Mouse (Mus musculus) gastrocnemius, postnatal 4 days (tissue): ENCODE data around the gene Kif2c. TPM values are rescaled to one million over a fixed set of nuclear protein-coding genes. Genes with fewer than 3 reads are reported as not detected.
"Not testable (repeated sequence)": the region's sequence is repeated elsewhere in the genome, so short reads cannot be mapped to it uniquely, and the experiment has no call there.

ENCODE experiments used
- DNase-seq, 2 experiments: peaks; one replicate each; pipeline ENCODE4 v3.0.0; 2021 to 2022; ENCODE audit warnings: low spot score in 2 of 2, mixed read lengths in 2 of 2
- total RNA-seq, 2 experiments: library from RNA; stranded (reverse); gene quantifications; 2 replicates each; pipeline ENCODE4 v1.2.3; 2021

Gene Kif2c
- total RNA-seq, 2 experiments from 2014 or later: 9.6 to 10.9 TPM

DNA sequence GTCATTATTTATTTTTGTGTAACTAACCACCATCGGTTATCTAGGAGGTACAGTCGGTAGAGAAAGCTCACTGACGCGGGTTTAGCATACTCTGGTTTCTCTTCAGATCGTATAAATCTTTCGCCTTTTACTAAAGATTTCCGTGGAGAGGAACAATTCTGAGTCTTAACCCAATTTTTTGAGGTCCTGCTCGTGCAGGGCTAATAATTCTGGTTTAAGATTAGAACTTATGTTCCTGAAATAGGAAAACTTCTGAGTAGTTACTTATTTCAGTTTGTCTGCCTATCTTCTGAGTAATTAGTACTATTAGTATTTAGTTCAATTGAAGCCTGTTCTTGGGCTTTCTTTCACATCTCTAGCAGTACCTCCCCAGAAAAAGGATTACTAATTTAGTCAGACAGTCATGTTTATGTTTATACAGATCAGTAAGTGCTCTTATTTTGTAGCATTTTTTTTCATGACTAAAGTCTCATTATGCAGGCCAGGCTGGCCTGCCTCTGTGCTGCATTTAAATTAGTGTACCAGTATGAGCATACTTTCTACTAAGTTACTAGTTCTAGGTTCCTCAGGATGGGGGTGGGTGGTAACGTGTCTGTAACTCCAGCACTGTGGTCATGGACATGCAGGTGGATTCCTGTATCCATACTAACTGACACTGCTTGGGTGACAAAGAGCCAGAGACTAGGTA lies 7.6 kb upstream of the Kif2c start:
- peak in 1 of 2 experiments; percentile 24 for DNase-seq

- DNase-seq: peak; percentile 51 to 87
These were observed 7.0 kb upstream of the Kif2c start for GRCm38 (mm10) chr4:117189382-117189855.

DNA sequence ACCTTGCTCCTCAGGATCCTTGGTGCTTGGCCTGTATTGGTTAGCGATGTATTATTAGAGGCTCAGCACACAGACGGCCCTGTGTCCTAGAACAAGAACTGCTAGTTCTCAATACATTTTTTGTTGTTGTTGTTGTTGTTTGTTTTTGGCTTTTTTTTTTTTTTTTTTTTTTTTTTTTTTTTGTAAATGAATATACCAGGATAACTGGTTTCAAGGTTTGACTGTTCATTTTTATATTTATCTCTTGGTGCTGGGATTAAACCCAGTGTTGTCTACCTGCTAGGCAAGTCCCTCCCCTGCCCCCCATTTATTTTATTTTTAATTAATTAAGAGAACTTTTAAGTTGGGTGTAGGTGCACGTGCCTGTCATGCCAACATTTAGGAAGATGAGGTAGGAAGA lies 6.5 kb upstream of the Kif2c start:
- DNase-seq: no peak

- not testable (repeated sequence) for DNase-seq
These were observed 289 bp upstream of the Kif2c start for GRCm38 (mm10) chr4:117182759-117183096.

DNA sequence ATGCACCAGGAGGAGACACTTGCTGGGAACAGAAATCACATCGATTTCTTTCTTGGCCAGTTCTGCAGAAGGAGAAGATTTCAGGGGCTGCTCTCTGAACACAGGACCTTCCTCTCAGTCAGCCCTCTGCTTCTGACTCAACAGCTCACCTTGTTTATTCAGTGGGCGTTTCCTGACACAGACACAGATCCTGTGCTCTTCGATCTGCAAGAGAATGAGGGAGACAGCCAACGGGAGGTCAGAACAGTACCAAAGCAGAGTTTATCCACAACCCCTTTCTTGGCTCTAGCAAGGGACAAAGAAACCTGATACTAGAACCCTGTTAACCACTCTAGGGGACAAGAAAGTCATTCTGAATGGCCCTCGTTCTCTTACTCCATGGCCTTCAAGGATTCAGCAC lies 12.5 kb downstream of the Kif2c start:
- DNase-seq: no peak

DNA sequence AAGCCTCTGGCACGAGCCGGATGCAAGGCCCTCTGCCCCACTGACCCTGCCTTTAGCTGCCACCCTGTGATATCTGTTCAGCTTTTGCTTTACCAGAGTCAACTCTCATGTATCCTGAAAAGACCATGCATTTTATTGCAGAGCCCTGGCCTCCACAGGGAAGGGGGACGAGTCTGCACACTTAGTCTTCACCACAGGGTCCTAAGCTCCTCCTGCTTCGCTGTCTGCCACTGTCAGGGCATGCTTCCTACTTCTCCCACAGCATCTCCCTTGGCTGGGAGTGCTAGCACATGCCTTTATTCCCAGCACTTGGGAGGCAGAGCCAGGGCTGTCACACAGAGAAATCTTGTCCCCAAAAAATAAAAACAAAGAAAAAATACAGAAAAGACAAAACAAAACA lies 21.3 kb downstream of the Kif2c start:
- no peak for DNase-seq

- no peak for DNase-seq
These were observed 22.8 kb downstream of the Kif2c start for GRCm38 (mm10) chr4:117159666-117160065.

GRCm38 (mm10) chr4:117156372-117156771 lies 26.1 kb downstream of the Kif2c start:
- no peak for DNase-seq

DNA sequence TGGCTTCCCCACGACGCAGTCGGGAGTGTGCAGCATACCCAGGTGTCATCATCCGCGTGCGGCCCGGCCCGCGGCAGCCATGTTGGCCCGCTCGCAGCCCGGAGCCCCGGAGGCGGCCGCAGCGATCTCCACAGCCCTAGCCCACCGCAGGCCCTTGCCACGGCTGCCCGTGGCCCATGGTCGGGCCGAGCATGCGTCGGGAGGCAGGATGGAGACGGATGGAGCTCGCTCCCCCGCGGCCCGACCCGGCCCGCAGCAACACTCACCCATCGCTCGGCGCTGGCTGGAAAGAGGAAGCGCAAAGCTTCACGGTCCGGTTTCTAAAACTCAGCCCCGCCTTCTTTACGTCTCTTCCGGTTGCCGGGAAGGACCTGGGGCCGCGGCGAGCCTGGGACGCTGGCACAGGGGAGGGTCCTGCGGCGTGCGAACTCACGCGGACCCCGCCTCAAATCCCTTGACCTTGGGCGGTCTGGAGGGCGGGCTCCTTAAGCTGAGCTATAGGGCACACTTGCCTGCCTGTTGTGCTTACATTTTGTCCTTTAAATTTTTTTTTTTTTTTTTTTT lies 26.6 kb downstream of the Kif2c start, which contains the start of gene Rps8:
Rps8 (minus strand) TSS at position 452 of the 564 bp plus-strand sequence.
- DNase-seq: peak; percentile 68 to 82

DNA sequence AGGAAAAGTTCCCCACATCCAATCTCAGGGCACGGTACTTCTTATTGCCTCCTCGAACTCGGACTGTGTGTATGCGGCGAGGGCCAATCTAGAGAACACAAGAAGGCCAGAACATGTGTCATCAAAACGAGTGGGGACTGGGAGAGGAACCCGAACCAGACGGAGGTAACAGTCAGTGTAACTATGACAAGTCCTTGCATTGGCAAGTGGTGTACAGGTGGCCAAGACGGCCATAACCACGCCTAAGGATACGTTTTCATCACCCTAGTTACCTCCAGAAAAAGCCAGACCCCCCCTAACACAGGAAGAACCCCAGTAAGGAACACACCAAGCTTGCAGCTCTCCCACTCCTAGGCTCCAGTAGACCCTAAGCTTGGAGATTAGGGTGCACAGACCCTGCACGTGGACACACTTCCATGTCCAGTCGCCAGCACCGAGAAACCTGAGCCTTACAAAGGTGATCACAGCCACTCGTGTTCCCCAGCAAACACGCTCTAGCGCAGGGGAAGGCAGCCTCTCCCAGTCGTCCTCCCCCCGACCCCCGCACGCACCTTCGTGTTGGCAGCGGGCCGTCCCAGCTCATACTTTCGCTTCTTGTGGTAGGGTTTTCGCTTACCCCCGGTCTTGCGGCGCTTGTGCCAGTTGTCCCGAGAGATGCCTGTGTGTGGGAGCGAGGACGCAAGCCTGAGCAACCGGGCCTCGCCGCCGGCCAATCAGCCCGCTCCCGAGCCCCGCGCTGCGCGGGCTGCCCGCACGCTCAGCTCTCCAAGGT lies 27.2 kb downstream of the Kif2c start:
- DNase-seq: peak in 1 of 2 experiments; percentile 28

DNA sequence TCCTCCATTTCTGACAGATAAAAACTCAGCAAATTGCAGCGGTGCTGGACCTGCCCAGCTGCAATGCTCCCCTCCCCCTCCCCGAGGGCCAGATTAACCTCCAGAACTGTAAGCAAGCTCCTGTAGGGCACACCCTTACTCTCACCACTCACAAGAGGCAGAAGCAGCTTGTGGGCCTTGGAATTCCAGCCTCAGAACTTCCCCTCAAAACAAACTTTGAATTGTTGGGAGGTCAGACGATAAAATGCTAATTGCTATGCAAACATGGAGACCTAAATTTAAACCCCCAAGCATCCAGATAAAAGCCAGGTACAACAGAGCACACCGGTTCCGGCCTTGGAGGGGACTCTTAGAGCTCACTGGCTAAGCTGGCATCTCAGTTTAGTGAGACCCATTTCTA lies 29.7 kb downstream of the Kif2c start:
- no peak for DNase-seq

GRCm38 (mm10) chr4:117151416-117151815 lies 31.0 kb downstream of the Kif2c start:
- no peak for DNase-seq

DNA sequence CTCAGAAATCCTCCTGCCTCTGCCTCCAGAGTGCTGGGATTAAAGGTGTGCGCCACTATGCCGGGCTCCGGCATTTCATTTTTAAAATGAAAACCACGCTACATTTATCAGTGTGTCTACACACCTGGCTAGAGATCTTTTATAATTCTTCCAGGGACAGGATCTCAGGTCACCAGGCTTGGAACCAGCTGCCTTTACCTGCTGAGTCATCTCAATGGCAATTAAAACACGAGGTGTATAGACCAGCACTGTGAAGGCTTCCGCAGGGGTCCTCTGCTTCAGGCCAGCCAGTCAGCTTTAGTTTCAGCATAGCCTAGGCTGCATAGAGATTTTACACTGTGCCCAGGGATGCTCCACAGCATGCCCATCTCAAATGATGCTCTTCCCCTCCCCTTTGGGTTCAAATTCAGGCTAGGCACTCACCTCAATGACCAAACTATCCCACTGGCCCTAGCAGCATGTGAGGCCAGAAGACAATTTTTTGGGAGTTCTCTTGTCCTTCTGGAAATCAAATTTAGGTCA lies 32.2 kb downstream of the Kif2c start:
- no peak for DNase-seq

- DNase-seq: no peak
These were observed 32.9 kb downstream of the Kif2c start for GRCm38 (mm10) chr4:117149291-117150211.

DNA sequence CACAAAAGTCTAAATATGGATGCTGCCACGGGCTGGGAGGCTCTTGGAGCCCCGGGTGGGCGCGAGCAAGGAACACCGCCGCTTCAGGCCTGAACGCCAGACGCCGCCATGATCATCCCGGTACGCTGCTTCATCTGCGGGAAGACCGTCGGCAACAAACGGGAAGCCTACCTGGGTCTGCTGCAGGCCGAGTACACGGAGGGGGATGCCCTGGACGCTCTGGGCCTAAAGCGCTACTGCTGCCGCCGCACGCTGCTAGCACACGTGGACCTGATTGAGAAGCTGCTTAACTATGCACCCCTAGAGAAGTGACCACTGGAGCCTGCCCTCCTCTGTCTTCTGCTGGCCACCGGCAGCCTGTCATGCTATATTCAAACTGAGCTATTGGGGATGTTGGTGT lies 33.6 kb downstream of the Kif2c start:
- DNase-seq: no peak

DNA sequence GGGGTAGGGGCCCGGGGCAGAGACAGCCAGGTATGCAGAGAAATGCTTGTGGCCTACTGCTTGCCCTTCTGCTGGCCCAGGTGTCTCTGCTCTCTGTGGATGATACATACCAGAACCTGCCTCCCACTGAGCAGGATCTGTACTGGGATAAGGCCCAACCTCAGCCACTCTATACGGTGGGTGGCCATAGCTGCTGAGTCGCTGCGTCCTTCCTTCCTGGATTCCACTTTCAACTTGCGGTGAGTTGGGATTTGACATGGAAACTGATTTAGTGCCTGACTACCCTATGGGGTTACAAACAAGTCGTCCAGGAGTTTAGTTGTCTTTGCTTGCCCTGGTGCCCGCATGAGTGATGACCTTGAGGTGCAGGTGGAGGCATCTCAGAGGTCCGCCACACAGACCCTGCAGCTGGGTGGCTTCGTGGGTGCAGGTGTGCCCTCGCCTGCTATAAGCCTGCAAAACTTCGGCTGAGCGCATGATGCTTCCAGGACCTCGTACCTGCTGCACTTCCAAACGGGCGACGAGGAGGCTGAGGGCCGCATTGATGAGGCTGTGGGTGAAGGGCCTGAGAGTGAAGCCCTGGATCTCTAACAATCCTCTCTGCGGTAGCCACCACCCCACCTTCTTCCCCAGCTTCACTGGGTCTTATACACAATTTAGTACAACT lies 34.3 kb downstream of the Kif2c start:
- DNase-seq: no peak

- peak; percentile 80 to 87 for DNase-seq
These were observed 36.3 kb downstream of the Kif2c start for GRCm38 (mm10) chr4:117146176-117146575.

DNA sequence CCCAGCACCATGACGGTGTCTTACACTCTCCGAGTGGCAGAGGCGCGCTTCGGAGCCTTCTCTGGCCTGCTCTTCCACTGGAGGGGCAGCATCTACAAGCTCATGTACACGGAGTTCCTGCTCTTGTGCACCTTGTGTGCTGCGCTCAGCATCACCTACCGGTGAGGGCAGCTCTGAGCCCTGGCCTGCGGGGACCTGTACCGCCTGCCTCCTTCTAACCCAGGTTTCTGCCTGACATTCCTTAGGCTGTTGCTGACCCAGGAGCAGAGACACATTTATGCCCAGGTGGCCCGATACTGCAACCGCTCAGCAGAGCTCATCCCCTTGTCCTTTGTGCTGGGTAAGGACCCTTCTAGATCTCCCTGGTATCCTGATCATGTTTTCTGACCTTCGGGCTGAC lies 37.2 kb downstream of the Kif2c start:
- DNase-seq: no peak

DNA sequence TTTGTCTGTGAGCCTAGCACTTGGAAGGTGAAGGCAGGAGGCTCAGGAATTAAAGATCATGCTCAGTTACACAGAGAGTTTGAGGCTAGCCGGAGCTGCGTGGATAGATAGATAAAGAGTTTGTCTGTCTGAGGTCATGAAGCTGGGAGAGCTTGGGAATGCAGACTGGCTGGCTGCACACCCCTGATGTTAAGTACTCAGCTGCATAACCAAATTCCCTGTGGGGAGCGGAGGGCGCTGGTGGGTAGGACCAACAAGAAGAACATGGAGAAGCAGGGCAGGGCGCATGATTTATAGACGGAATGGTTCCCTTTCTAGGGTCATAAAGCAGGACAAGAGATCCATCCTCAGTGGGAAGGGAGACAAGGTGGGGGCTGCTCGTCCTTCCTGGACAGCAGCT lies 39.4 kb downstream of the Kif2c start:
- no peak for DNase-seq

DNA sequence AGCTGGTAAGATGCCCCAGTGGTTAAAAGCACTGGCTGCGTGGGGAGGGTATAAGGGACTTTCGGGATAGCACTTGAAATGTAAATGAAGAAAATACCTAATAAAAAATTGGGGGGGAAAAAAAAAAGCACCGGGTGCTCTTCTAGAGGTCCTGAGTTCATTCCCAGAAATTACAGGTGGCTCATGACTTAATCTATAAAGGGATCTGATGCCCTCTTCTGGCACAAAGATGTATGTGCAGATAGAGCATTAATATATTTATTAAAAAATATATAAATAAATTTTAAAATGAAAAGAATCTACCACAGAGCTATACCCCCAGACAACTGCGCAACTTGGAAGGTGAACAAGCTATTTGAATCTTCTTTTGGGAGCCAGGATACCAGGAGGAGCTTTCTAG lies 41.8 kb downstream of the Kif2c start:
- DNase-seq: no peak
